Mouse (Mus musculus): ENCODE measurements around the gene Gal3st2c. TPM values are rescaled to one million over a fixed set of nuclear protein-coding genes. Genes with fewer than 3 reads are reported as not detected.
"Not testable (repeated sequence)": the region's sequence is repeated elsewhere in the genome, so short reads cannot be mapped to it uniquely, and the experiment has no call there.

The Gal3st2c gene
- polyA plus RNA-seq, 1 experiment from 2014 or later: not detected

DNA sequence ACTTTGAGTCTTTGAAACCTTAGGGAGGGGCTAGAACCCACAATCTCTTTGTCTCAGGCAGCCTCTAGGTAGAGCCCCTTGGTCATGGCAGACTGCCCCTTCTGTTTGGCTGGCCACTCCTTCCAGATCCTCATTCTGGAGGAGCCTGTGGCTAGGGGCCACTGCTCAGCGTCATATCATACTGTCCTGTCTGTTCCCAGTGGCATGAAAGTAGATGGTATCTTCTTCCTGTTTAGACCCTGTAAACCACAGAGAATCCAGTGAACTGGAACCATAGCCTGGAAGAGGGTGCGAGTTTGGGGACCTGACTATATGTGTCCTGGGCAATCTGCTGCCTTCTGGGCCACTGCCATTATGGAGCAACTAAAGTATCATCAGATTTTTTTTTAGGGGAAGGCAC is 759 bp downstream of the Gal3st2c start:
- not testable (repeated sequence) for H3K9ac ChIP-seq (ENCODE audit: low read depth, low read length); H3K27ac ChIP-seq (ENCODE audit: low read length); ATAC-seq (ENCODE audit: low read depth); H3K4me2 ChIP-seq (ENCODE audit: low read depth, low read length); H3K36me3 ChIP-seq (ENCODE audit: control insufficient read depth, insufficient read depth); H3K4me1 ChIP-seq (ENCODE audit: control insufficient read depth, low read depth, low read length); H3K9me3 ChIP-seq (replicated peaks; ENCODE audit: control insufficient read depth, low read length); H3K27me3 ChIP-seq (ENCODE audit: control insufficient read depth, insufficient read depth, low read depth, low read length); H3K4me3 ChIP-seq (ENCODE audit: low read depth, low read length)
- 16% methylated on average over 2 of the region's 2 CpGs for WGBS (ENCODE audit: insufficient replicate concordance)

DNA sequence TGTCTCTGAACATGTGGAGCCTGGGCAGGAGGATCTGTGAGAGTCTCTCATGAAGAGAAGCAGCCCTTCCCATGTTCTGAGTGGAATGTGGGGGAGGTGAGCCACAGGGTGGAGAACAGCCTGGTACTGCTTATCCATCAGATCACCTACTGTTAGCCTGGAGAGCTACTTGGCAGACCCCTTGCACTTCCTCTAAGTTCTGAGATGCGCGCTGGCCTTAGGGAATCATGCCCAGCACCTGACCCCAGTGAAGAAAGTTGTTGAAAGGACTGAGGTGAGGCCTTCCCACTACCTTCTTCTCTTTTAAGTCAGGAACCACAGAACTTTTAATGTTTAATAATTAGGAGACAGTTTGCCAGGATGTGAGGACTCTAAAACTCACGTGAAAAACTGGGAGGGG is 1.2 kb downstream of the Gal3st2c start:
- not testable (repeated sequence) for H3K9me3 ChIP-seq (replicated peaks; ENCODE audit: control insufficient read depth, low read length); H3K27ac ChIP-seq (ENCODE audit: low read length); ATAC-seq (ENCODE audit: low read depth); H3K4me2 ChIP-seq (ENCODE audit: low read depth, low read length); H3K36me3 ChIP-seq (ENCODE audit: control insufficient read depth, insufficient read depth); H3K27me3 ChIP-seq (ENCODE audit: control insufficient read depth, insufficient read depth, low read depth, low read length); H3K4me3 ChIP-seq (ENCODE audit: low read depth, low read length); H3K4me1 ChIP-seq (ENCODE audit: control insufficient read depth, low read depth, low read length); H3K9ac ChIP-seq (ENCODE audit: low read depth, low read length)
- WGBS (ENCODE audit: insufficient replicate concordance): 50% methylated on average over 3 of the region's 3 CpGs

- no peaks in the 10 kb centered on the region for H3K4me1 ChIP-seq (ENCODE audit: control insufficient read depth, low read depth, low read length)
- no peaks in the 10 kb centered on the region for H3K27me3 ChIP-seq (ENCODE audit: control insufficient read depth, insufficient read depth, low read depth, low read length)
- ATAC-seq (ENCODE audit: low read depth): no peak
- H3K9me3 ChIP-seq (replicated peaks; ENCODE audit: control insufficient read depth, low read length): no peaks in the 10 kb centered on the region
- no peak overlapping the region for H3K4me2 ChIP-seq (ENCODE audit: low read depth, low read length)
- no peak overlapping the region for H3K9ac ChIP-seq (ENCODE audit: low read depth, low read length)
- 42% methylated on average over 2 of the region's 2 CpGs for WGBS (ENCODE audit: insufficient replicate concordance)
- H3K4me3 ChIP-seq (ENCODE audit: low read depth, low read length): no peak overlapping the region
- no peak overlapping the region for H3K27ac ChIP-seq (ENCODE audit: low read length)
- no peaks in the 10 kb centered on the region for H3K36me3 ChIP-seq (ENCODE audit: control insufficient read depth, insufficient read depth)
Observed at GRCm38 (mm10) chr1:94001023-94001422, 10.7 kb downstream of the Gal3st2c start.

DNA sequence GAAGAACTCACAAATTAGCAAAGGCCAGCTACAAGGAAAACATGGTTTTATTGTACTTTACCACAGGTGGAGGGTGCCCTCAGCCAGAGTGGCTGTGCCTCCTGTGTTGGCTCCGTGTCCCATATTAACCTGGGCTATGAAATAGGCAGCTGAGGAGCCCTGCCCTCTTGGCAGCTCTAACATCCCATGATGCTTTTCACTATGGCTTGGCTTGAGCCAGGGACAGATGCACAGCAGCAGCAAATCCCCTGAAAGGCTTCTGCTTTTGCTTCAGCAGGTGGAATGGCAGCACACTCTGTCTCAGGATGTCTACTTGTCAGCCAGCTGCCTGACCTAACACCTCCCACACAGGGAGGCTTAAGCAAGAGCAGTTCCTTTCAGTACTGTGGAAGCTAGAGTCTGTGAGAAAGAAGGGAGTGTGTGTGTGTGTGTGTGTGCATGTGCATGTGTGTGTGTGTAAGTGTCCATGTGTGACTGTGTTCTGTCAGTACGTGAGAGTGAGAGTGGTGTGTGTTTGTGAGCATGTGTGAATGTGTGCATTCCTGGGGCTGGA is 15.7 kb downstream of the Gal3st2c start:
- H3K4me1 ChIP-seq (ENCODE audit: control insufficient read depth, low read depth, low read length); ATAC-seq (ENCODE audit: low read depth); H3K4me2 ChIP-seq (ENCODE audit: low read depth, low read length); H3K27me3 ChIP-seq (ENCODE audit: control insufficient read depth, insufficient read depth, low read depth, low read length); H3K9ac ChIP-seq (ENCODE audit: low read depth, low read length); H3K27ac ChIP-seq (ENCODE audit: low read length); H3K36me3 ChIP-seq (ENCODE audit: control insufficient read depth, insufficient read depth); H3K9me3 ChIP-seq (replicated peaks; ENCODE audit: control insufficient read depth, low read length); H3K4me3 ChIP-seq (ENCODE audit: low read depth, low read length): not testable (repeated sequence)
- 60% methylated on average over 2 of the region's 2 CpGs for WGBS (ENCODE audit: insufficient replicate concordance)

- 78% methylated on average over 14 of the region's 19 CpGs for WGBS (ENCODE audit: insufficient replicate concordance)
- not testable (repeated sequence) for H3K4me2 ChIP-seq (ENCODE audit: low read depth, low read length)
Observed at GRCm38 (mm10) chr1:94008826-94009225, 18.5 kb downstream of the Gal3st2c start.

DNA sequence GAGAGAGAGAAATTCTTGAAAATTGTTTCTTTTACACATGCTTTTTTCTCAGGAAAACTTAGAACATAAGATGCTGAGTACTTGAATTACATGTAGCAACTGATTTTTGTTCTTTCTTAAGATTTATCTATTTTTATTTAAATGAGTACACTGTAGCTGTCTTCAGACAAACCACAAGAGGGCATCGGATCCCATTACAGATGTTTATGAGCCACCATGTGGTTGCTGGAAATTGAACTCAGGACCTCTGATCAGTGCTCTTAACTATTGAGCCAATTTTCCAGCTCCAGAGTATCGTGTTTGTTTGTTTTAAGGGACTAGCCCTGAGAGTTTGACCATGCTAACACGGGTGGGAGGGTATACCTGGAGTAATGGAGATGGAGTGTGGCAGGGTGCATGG is 21.3 kb downstream of the Gal3st2c start:
- H3K9ac ChIP-seq (ENCODE audit: low read depth, low read length): no peak overlapping the region
- 34% methylated on average over 3 of the region's 3 CpGs for WGBS (ENCODE audit: insufficient replicate concordance)
- H3K4me3 ChIP-seq (ENCODE audit: low read depth, low read length): no peak overlapping the region
- no peak for ATAC-seq (ENCODE audit: low read depth)
- H3K27ac ChIP-seq (ENCODE audit: low read length): no peak overlapping the region
- H3K36me3 ChIP-seq (ENCODE audit: control insufficient read depth, insufficient read depth): no peaks in the 10 kb centered on the region
- H3K27me3 ChIP-seq (ENCODE audit: control insufficient read depth, insufficient read depth, low read depth, low read length): no peaks in the 10 kb centered on the region
- no peaks in the 10 kb centered on the region for H3K4me1 ChIP-seq (ENCODE audit: control insufficient read depth, low read depth, low read length)
- H3K9me3 ChIP-seq (replicated peaks; ENCODE audit: control insufficient read depth, low read length): no peaks in the 10 kb centered on the region
- H3K4me2 ChIP-seq (ENCODE audit: low read depth, low read length): no peak overlapping the region

More at GRCm38 (mm10) chr1:94008826-94009225, 18.5 kb downstream of the Gal3st2c start:
- not testable (repeated sequence) for H3K4me3 ChIP-seq (ENCODE audit: low read depth, low read length); H3K36me3 ChIP-seq (ENCODE audit: control insufficient read depth, insufficient read depth); ATAC-seq (ENCODE audit: low read depth); H3K27me3 ChIP-seq (ENCODE audit: control insufficient read depth, insufficient read depth, low read depth, low read length); H3K9ac ChIP-seq (ENCODE audit: low read depth, low read length); H3K4me1 ChIP-seq (ENCODE audit: control insufficient read depth, low read depth, low read length); H3K27ac ChIP-seq (ENCODE audit: low read length); H3K9me3 ChIP-seq (replicated peaks; ENCODE audit: control insufficient read depth, low read length)

- no peak within 1 kb of the TSS for H3K4me2 ChIP-seq (ENCODE audit: low read depth, low read length)
Observed at GRCm38 (mm10) chr1:94020151-94020550, 29.8 kb downstream of the Gal3st2c start, which contains the start of gene Neu4. Neu4 (plus strand) TSS chr1:94020451.

DNA sequence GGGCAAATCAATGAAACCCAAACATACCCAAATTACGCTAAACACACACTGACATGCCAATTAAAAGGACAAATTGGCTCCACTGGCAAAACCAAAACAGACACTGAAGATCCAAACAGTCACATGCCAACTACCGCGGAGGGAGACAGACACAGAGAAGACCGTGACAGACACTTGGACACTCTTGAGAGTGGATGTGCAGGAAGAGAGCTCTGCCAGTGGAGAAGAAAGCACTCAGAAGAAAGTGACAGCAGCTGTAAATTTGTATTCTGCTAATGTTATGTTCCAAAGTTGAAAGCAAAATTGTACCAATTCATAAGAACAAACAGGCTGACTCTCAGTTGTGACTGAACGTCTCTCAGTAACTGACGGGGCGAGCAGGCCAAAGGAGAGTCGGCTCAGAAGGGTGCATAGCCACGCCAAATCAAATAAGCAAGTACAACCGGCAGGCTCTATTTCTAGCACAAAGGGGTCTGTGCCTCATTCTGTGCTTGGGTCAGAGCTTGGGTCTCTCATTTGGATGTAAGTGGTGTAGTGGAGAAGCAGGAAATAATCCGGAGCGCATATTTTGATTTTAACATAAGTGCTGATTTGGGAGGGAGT is 37.3 kb downstream of the Gal3st2c start:
- Histone ChIP-seq H3K27me3 (ENCODE audit: control insufficient read depth, insufficient read depth, low read depth, low read length) (no peaks in the 10 kb centered on the region), H3K27ac (ENCODE audit: low read length) (no peak overlapping the region), H3K36me3 (ENCODE audit: control insufficient read depth, insufficient read depth) (no peaks in the 10 kb centered on the region), H3K9me3 (replicated peaks; ENCODE audit: control insufficient read depth, low read length) (no peaks in the 10 kb centered on the region), H3K9ac (ENCODE audit: low read depth, low read length) (no peak overlapping the region), H3K4me1 (ENCODE audit: control insufficient read depth, low read depth, low read length) (no peaks in the 10 kb centered on the region), H3K4me3 (ENCODE audit: low read depth, low read length) (no peak overlapping the region), H3K4me2 (ENCODE audit: low read depth, low read length) (no peak overlapping the region)
- ATAC-seq (ENCODE audit: low read depth): no peak
- WGBS (ENCODE audit: insufficient replicate concordance): 78% methylated on average over 12 of the region's 12 CpGs

More at GRCm38 (mm10) chr1:94020151-94020550, 29.8 kb downstream of the Gal3st2c start, which contains the start of gene Neu4:
- Histone ChIP-seq H3K9me3 (replicated peaks; ENCODE audit: control insufficient read depth, low read length) (no peaks in the 10 kb centered on the region), H3K36me3 (ENCODE audit: control insufficient read depth, insufficient read depth) (no peaks in the 10 kb centered on the region), H3K9ac (ENCODE audit: low read depth, low read length) (no peak within 1 kb of the TSS), H3K27ac (ENCODE audit: low read length) (no peak within 1 kb of the TSS), H3K27me3 (ENCODE audit: control insufficient read depth, insufficient read depth, low read depth, low read length) (no peaks in the 10 kb centered on the region), H3K4me3 (ENCODE audit: low read depth, low read length) (no peak within 1 kb of the TSS), H3K4me1 (ENCODE audit: control insufficient read depth, low read depth, low read length) (no peaks in the 10 kb centered on the region)
- WGBS (ENCODE audit: insufficient replicate concordance): 64% methylated on average over 6 of the region's 6 CpGs
- no peak for ATAC-seq (ENCODE audit: low read depth)

DNA sequence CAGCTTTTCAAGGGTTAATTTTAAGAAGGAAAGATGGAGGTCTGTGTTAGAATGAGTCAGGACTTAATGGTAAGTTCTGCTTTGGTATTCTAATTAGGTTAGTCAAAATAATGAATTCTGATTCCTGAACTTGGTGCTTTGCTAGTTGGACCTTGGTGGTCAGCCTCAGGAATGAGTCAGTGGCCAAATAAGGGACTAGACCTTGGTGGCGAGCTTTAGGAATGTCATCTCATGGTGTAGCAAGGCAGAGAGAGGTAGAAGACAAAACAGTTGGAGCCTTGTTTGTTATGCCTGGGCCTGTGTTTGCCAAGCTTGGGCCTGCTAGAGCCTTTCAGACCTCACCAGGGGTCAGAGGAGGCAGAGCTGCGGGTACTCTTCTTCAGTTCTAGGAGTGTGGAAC is 38.4 kb downstream of the Gal3st2c start:
- H3K36me3 ChIP-seq (ENCODE audit: control insufficient read depth, insufficient read depth): no peaks in the 10 kb centered on the region
- no peak overlapping the region for H3K4me2 ChIP-seq (ENCODE audit: low read depth, low read length)
- H3K4me1 ChIP-seq (ENCODE audit: control insufficient read depth, low read depth, low read length): no peaks in the 10 kb centered on the region
- no peak overlapping the region for H3K27ac ChIP-seq (ENCODE audit: low read length)
- H3K4me3 ChIP-seq (ENCODE audit: low read depth, low read length): no peak overlapping the region
- ATAC-seq (ENCODE audit: low read depth): no peak
- H3K9me3 ChIP-seq (replicated peaks; ENCODE audit: control insufficient read depth, low read length): no peaks in the 10 kb centered on the region
- no peak overlapping the region for H3K9ac ChIP-seq (ENCODE audit: low read depth, low read length)
- no peaks in the 10 kb centered on the region for H3K27me3 ChIP-seq (ENCODE audit: control insufficient read depth, insufficient read depth, low read depth, low read length)
- 68% methylated on average over 2 of the region's 2 CpGs for WGBS (ENCODE audit: insufficient replicate concordance)

Data from liver, embryonic 16.5 days (tissue).